Mouse (Mus musculus): ENCODE measurements around the gene Cyp2u1. TPM values are rescaled to one million over a fixed set of nuclear protein-coding genes. Genes with fewer than 3 reads are reported as not detected.

Gene Cyp2u1
- polyA plus RNA-seq, 1 experiment from 2014 or later, result 8.5 TPM

GRCm38 (mm10) chr3:131272374-131273100 is 30.5 kb downstream of the Cyp2u1 start:
- 35% methylated on average over 10 of the region's 10 CpGs for WGBS
- Histone ChIP-seq H3K4me1 (replicated peaks) (peaks cover 34% of the 10 kb centered on the region), H3K4me3 (peak overlapping the region; percentile 95), H3K27me3 (replicated peaks) (no peaks in the 10 kb centered on the region), H3K36me3 (peaks cover 9% of the 10 kb centered on the region; the same call in 1 of the 2 replicates), H3K27ac (ENCODE audit: poor library complexity, severe bottlenecking) (peak overlapping the region; percentile 89), H3K9ac (peak overlapping the region; percentile 91; the same call in 1 of the 2 replicates), H3K4me2 (peak overlapping the region; percentile 75), H3K9me3 (replicated peaks) (no peaks in the 10 kb centered on the region)
- ATAC-seq (ENCODE audit: insufficient number of reproducible peaks, low FRiP score), result 0 out of 2 replicates have a peak, but pooled peaks have one; percentile 3

GRCm38 (mm10) chr3:131271559-131272373 is 31.3 kb downstream of the Cyp2u1 start, which contains the start of gene Hadh:
TSS of gene Hadh (minus strand) at chr3:131272101.
- no peaks in the 10 kb centered on the region for H3K9me3 ChIP-seq (replicated peaks)
- H3K9ac ChIP-seq, result peak within 1 kb of the TSS; percentile 91
- ATAC-seq (ENCODE audit: insufficient number of reproducible peaks, low FRiP score), result peak; percentile 96
- peak within 1 kb of the TSS; percentile 95 for H3K4me3 ChIP-seq
- WGBS, result under 1% methylated on average over 45 of the region's 54 CpGs
- H3K27me3 ChIP-seq (replicated peaks), result no peaks in the 10 kb centered on the region
- H3K4me2 ChIP-seq, result peak within 1 kb of the TSS; percentile 75
- H3K36me3 ChIP-seq, result peaks cover 16% of the 10 kb centered on the region
- peaks cover 42% of the 10 kb centered on the region for H3K4me1 ChIP-seq (replicated peaks)
- H3K27ac ChIP-seq (ENCODE audit: poor library complexity, severe bottlenecking), result peak within 1 kb of the TSS; percentile 89

- Histone ChIP-seq H3K9ac (peak overlapping the region; percentile 91), H3K4me1 (replicated peaks) (peaks cover 47% of the 10 kb centered on the region), H3K9me3 (replicated peaks) (no peaks in the 10 kb centered on the region), H3K4me2 (peak overlapping the region; percentile 75), H3K27me3 (replicated peaks) (no peaks in the 10 kb centered on the region), H3K27ac (ENCODE audit: poor library complexity, severe bottlenecking) (peak overlapping the region; percentile 89), H3K36me3 (peaks cover 16% of the 10 kb centered on the region), H3K4me3 (peak overlapping the region; percentile 95)
- WGBS, result 2% methylated on average over 8 of the region's 8 CpGs
- peak; percentile 72 for ATAC-seq (ENCODE audit: insufficient number of reproducible peaks, low FRiP score)
These were observed 31.9 kb downstream of the Cyp2u1 start for GRCm38 (mm10) chr3:131271157-131271556.

GRCm38 (mm10) chr3:131270381-131270780 is 32.6 kb downstream of the Cyp2u1 start:
- Histone ChIP-seq H3K4me1 (replicated peaks) (peaks cover 53% of the 10 kb centered on the region), H3K27ac (ENCODE audit: poor library complexity, severe bottlenecking) (no peak overlapping the region), H3K27me3 (replicated peaks) (no peaks in the 10 kb centered on the region), H3K4me2 (peak overlapping the region; percentile 75), H3K9ac (no peak overlapping the region), H3K9me3 (replicated peaks) (no peaks in the 10 kb centered on the region), H3K4me3 (peak overlapping the region; percentile 95; the same call in 1 of the 2 replicates), H3K36me3 (peaks cover 17% of the 10 kb centered on the region)
- ATAC-seq (ENCODE audit: insufficient number of reproducible peaks, low FRiP score), result no peak
- WGBS, result 64% methylated on average over 6 of the region's 6 CpGs

- WGBS, result 66% methylated on average over 3 of the region's 3 CpGs
- Histone ChIP-seq H3K27ac (ENCODE audit: poor library complexity, severe bottlenecking) (peak overlapping the region; percentile 72), H3K4me2 (peak overlapping the region; percentile 23; the same call in 1 of the 2 replicates), H3K9ac (no peak overlapping the region), H3K27me3 (replicated peaks) (no peaks in the 10 kb centered on the region), H3K36me3 (peaks cover 48% of the 10 kb centered on the region), H3K4me3 (no peak overlapping the region), H3K4me1 (replicated peaks) (peaks cover 52% of the 10 kb centered on the region), H3K9me3 (replicated peaks) (no peaks in the 10 kb centered on the region)
- ATAC-seq (ENCODE audit: insufficient number of reproducible peaks, low FRiP score), result no peak
These were observed 36.5 kb downstream of the Cyp2u1 start for GRCm38 (mm10) chr3:131266366-131267050.

GRCm38 (mm10) chr3:131265516-131265915 is 37.5 kb downstream of the Cyp2u1 start:
- Histone ChIP-seq H3K9ac (no peak overlapping the region), H3K4me3 (no peak overlapping the region), H3K27me3 (replicated peaks) (no peaks in the 10 kb centered on the region), H3K9me3 (replicated peaks) (peaks cover 6% of the 10 kb centered on the region), H3K36me3 (peaks cover 58% of the 10 kb centered on the region), H3K4me1 (replicated peaks) (peaks cover 45% of the 10 kb centered on the region), H3K4me2 (no peak overlapping the region), H3K27ac (ENCODE audit: poor library complexity, severe bottlenecking) (no peak overlapping the region)
- WGBS, result 75% methylated on average over 8 of the region's 8 CpGs
- ATAC-seq (ENCODE audit: insufficient number of reproducible peaks, low FRiP score), result no peak

- H3K4me2 ChIP-seq, result no peak overlapping the region
- peaks cover 42% of the 10 kb centered on the region for H3K4me1 ChIP-seq (replicated peaks)
- H3K27me3 ChIP-seq (replicated peaks), result no peaks in the 10 kb centered on the region
- WGBS, result 82% methylated on average over 15 of the region's 15 CpGs
- no peak for ATAC-seq (ENCODE audit: insufficient number of reproducible peaks, low FRiP score)
- peaks cover 58% of the 10 kb centered on the region for H3K36me3 ChIP-seq
- H3K9ac ChIP-seq, result no peak overlapping the region
- no peak overlapping the region for H3K4me3 ChIP-seq
- peaks cover 6% of the 10 kb centered on the region for H3K9me3 ChIP-seq (replicated peaks)
- H3K27ac ChIP-seq (ENCODE audit: poor library complexity, severe bottlenecking), result no peak overlapping the region
These were observed 39.1 kb downstream of the Cyp2u1 start for GRCm38 (mm10) chr3:131263766-131264486.

GRCm38 (mm10) chr3:131260418-131260817 is 42.6 kb downstream of the Cyp2u1 start:
- H3K27ac ChIP-seq (ENCODE audit: poor library complexity, severe bottlenecking), result no peak overlapping the region
- no peaks in the 10 kb centered on the region for H3K27me3 ChIP-seq (replicated peaks)
- no peak overlapping the region for H3K4me3 ChIP-seq
- ATAC-seq (ENCODE audit: insufficient number of reproducible peaks, low FRiP score), result no peak
- WGBS, result 91% methylated on average over 6 of the region's 6 CpGs
- H3K9me3 ChIP-seq (replicated peaks), result peaks cover 7% of the 10 kb centered on the region
- no peak overlapping the region for H3K4me2 ChIP-seq
- H3K4me1 ChIP-seq (replicated peaks), result peaks cover 24% of the 10 kb centered on the region
- H3K36me3 ChIP-seq, result peaks cover 45% of the 10 kb centered on the region
- H3K9ac ChIP-seq, result no peak overlapping the region

- H3K27me3 ChIP-seq (replicated peaks), result no peaks in the 10 kb centered on the region
- no peak overlapping the region for H3K27ac ChIP-seq (ENCODE audit: poor library complexity, severe bottlenecking)
- no peak overlapping the region for H3K9ac ChIP-seq
- ATAC-seq (ENCODE audit: insufficient number of reproducible peaks, low FRiP score), result no peak
- H3K4me3 ChIP-seq, result no peak overlapping the region
- H3K4me2 ChIP-seq, result no peak overlapping the region
- peaks cover 21% of the 10 kb centered on the region for H3K4me1 ChIP-seq (replicated peaks)
- H3K36me3 ChIP-seq, result peaks cover 40% of the 10 kb centered on the region
- WGBS, result 74% methylated on average over 9 of the region's 9 CpGs
- peaks cover 9% of the 10 kb centered on the region for H3K9me3 ChIP-seq (replicated peaks)
These were observed 43.5 kb downstream of the Cyp2u1 start for GRCm38 (mm10) chr3:131259392-131259965.

- WGBS, result 79% methylated on average over 3 of the region's 3 CpGs
- no peak overlapping the region for H3K27ac ChIP-seq (ENCODE audit: poor library complexity, severe bottlenecking)
- peaks cover 10% of the 10 kb centered on the region for H3K9me3 ChIP-seq (replicated peaks)
- no peak overlapping the region for H3K4me3 ChIP-seq
- H3K27me3 ChIP-seq (replicated peaks), result no peaks in the 10 kb centered on the region
- peaks cover 41% of the 10 kb centered on the region for H3K36me3 ChIP-seq
- H3K4me2 ChIP-seq, result no peak overlapping the region
- H3K4me1 ChIP-seq (replicated peaks), result peaks cover 21% of the 10 kb centered on the region
- H3K9ac ChIP-seq, result no peak overlapping the region
- ATAC-seq (ENCODE audit: insufficient number of reproducible peaks, low FRiP score), result no peak
These were observed 44.1 kb downstream of the Cyp2u1 start for GRCm38 (mm10) chr3:131258921-131259320.

All from heart, embryonic 12.5 days (tissue).